Mouse (Mus musculus) C3H10T1/2 (cell line): Measurements from ENCODE around the gene Serhl. TPM values are rescaled to one million over a fixed set of nuclear protein-coding genes. Genes with fewer than 3 reads are reported as not detected.

Source experiments
- polyA plus RNA-seq, 2 experiments: library from polyadenylated mRNA; unstranded; fragments of >200 nt; fragmentation: generic; extraction: Trizol; gene quantifications; one replicate each; pipeline ENCODE4 v1.2.1; 2012; ENCODE audit warnings: missing spikeins in 2 of 2

The Serhl gene
- polyA plus RNA-seq, result 10 to 100 TPM; 65.0 to 82.4 TPM

DNA sequence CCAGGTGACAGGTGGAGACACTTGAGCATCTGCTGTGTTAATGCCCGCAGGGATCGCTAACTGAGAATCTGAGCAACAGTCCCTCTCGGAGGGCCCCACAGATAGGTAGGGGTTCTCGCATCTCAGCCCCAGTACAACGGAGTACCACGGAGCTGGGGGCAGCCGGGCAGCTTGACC is at the start of gene Serhl:
TSS of gene Serhl (plus strand) at position 78 of the 177 bp plus-strand sequence.

DNA sequence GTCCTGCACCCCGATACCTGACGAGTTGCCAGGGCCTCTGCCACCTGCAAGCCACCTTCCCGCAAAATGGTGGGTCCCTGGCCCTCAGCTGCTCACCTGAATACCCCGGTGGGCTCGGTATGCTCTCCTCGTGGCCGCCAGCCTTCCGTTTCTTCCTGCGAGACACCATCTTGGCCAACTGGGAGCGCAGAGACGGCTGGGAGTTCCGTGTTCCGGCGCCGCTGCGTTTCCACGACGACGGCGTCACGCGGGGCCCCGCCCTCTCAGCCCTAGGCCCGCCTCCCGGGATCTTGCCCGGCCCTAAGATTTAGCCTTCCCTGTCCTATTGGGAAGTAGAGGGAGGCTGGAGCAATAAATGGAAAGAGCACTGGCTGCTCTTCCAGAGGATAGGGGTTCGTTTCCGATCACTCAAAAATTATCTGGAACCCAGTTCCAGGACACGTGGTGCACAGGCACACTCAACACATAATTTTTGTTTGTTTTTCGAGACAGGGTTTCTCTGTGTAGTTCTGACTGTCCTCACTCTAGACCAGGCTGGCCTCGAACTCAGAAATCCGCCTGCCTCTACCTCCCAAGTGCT is 33.4 kb downstream of the Serhl start, which contains the start of gene Rrp7a:
TSS of gene Rrp7a (minus strand) at position 236 of the 580 bp plus-strand sequence.

DNA sequence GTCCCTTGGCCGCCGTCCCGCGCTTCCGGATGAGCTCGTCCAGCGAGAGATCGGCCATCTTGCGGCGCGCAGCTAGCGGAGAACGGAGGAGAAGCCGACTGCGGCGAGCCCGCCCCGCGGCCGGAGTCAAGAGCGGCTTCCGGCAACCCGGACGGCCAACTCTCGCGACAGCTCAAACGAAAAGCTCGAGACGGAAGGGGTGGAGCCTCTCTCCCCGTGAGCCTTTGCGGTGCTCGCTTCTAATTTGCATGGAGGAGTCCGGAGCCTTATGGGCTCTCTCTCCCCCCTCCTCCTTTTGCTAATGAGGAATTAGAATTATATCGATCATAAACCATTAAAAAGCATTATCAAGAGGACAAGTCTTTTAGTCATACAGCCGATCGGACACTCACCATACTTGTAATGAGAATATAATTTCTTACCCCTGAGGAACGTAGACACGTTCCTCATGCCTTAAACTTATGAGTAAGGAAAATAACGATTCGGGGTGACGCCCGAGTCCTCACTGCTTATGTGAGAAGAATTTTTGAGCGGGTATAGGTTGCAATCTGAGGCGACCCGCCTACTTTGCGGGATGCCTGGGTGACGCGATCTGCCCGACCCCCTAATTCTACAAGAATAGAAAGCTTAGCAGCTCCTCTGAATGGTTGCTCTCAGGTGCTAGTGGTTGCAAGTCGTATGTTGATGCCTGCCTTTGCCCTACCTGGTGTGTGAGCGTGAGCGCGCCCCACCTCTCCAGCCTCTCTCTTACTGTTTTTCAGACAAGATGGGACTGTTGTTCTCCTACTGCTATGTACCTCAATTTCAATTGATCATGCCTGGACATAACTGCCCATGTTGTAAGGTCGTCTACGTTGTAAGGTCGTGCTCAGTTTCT is 60.1 kb downstream of the Serhl start, which contains the start of gene Poldip3:
TSS of gene Poldip3 (minus strand) at position 189 of the 877 bp plus-strand sequence.

Other genes starting within 250 kb of the Serhl start
- gene Tcf20, start 101.6 kb upstream of the Serhl start, polyA plus RNA-seq, result 1 to 10 TPM; 1.5 to 9.7 TPM
- under 1 TPM; 0.01 to 0.19 TPM for gene Nfam1, start 56.2 kb upstream of the Serhl start, polyA plus RNA-seq
- 100 to 1,000 TPM; 118 to 158 TPM for gene Rrp7a, start 33.3 kb downstream of the Serhl start, polyA plus RNA-seq
- gene Poldip3, start 59.9 kb downstream of the Serhl start, polyA plus RNA-seq, result 100 to 1,000 TPM in 1 of 2 experiments, 10 to 100 TPM in 1; 64.8 to 118 TPM
- gene Cyb5r3, start 83.1 kb downstream of the Serhl start, polyA plus RNA-seq, result 100 to 1,000 TPM; 220 to 732 TPM
- 10 to 100 TPM in 1 of 2 experiments, 1 to 10 TPM in 1; 4.5 to 38.1 TPM for gene A4galt, start 162.3 kb downstream of the Serhl start, polyA plus RNA-seq